Mouse (Mus musculus) heart, embryonic 13.5 days (tissue): ENCODE measurements around the gene Csk. TPM values are rescaled to one million over a fixed set of nuclear protein-coding genes. Genes with fewer than 3 reads are reported as not detected.

Experiments used
- ATAC-seq: fragments of 200-750 bp; cut with Nextera tagmentation; 2 replicates; pipeline ENCODE4 v1.8.0; 2017; ENCODE audit warnings: moderate TSS enrichment; ENCODE audit not compliant: insufficient number of reproducible peaks, low FRiP score, low TSS enrichment; ENCODE audit errors: extremely low read depth
- H3K27ac ChIP-seq: fragments of 300-500 bp; sonication (generic); replicated peaks from 2 replicates; pipeline ENCODE4 v1.5.1; 2015; ENCODE audit warnings: moderate library complexity, mild to moderate bottlenecking, inconsistent platforms
- H3K27me3 ChIP-seq: fragments of 300-500 bp; sonication (generic); replicated peaks from 2 replicates; pipeline ENCODE4 v1.6.1; 2015; ENCODE audit warnings: mild to moderate bottlenecking, inconsistent platforms
- H3K36me3 ChIP-seq: fragments of 300-500 bp; sonication (generic); 2 replicates; pipeline ENCODE4 v1.6.1; 2015; ENCODE audit warnings: mild to moderate bottlenecking, inconsistent platforms
- H3K4me1 ChIP-seq: fragments of 300-500 bp; sonication (generic); 2 replicates; pipeline ENCODE4 v1.6.1; 2015; ENCODE audit warnings: inconsistent platforms
- H3K4me2 ChIP-seq: fragments of 300-500 bp; sonication (generic); 2 replicates; pipeline ENCODE4 v1.6.1; 2015; ENCODE audit warnings: inconsistent platforms, mild to moderate bottlenecking, moderate library complexity
- H3K4me3 ChIP-seq: fragments of 300-500 bp; sonication (generic); 2 replicates; pipeline ENCODE4 v1.5.1; 2015; ENCODE audit warnings: moderate library complexity, mild to moderate bottlenecking, inconsistent platforms
- H3K9ac ChIP-seq: fragments of 300-500 bp; sonication (generic); 2 replicates; pipeline ENCODE4 v1.6.1; 2015; ENCODE audit warnings: inconsistent platforms, mild to moderate bottlenecking, moderate library complexity
- H3K9me3 ChIP-seq: fragments of 300-500 bp; sonication (generic); 2 replicates; pipeline ENCODE4 v1.6.1; 2016; ENCODE audit warnings: inconsistent platforms
- WGBS: fragments of 180-500 bp; shearing (Covaris S2); methylation state at CpG from one replicate; pipeline ENCODE4 v1.1.7; 2015; ENCODE audit warnings: mixed read lengths; 5-methylcytosine and 5-hydroxymethylcytosine counted together
- polyA plus RNA-seq: library from polyadenylated mRNA; unstranded; fragments of >200 nt; fragmentation: Nextera tagmentation; extraction: Ambion mirVana; gene quantifications from 2 replicates; pipeline ENCODE4 v1.2.1, GENCODE M21; 2015

The Csk gene
- polyA plus RNA-seq, 1 experiment from 2014 or later, result 16.3 TPM

DNA sequence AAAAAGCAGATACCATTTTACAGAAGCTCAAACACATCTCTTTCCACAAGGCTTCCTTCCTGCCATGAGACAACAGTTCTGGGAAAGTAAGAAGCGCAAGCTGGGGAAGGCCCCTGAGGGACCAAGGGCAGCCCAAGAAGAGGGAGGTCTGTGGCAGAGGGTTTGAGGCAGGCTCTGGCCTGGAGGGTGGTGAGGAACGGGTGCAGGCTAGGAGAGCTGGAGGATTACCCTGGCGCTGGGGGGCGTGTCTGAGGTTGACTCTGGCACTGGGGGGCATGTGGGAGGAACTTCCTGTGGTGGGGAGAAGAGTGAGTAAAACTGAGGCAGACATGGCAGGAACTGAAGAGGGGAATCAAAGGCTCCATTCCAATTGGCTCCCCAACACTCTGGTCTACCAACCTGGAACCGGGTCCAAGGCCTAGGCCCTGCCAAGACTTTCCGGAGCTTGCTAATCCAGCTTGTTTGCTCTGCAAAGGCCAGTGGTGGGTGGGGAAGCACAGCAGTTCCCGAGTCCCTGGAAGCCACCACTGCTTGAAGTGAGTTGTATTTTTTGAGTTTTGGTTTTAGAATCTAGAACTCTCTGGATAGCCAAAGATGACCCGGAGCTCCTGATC is 35.8 kb downstream of the Csk start:
- 70% methylated on average over 8 of the region's 8 CpGs for WGBS
- H3K9ac ChIP-seq, result no peak overlapping the region
- H3K4me3 ChIP-seq, result no peak overlapping the region
- H3K4me1 ChIP-seq, result 0 out of 2 replicates have a peak, but pooled peaks cover 2% of the 10 kb centered on the region
- H3K9me3 ChIP-seq, result no peaks in the 10 kb centered on the region
- no peaks in the 10 kb centered on the region for H3K27me3 ChIP-seq
- no peak for ATAC-seq
- no peak overlapping the region for H3K4me2 ChIP-seq
- no peak overlapping the region for H3K27ac ChIP-seq
- H3K36me3 ChIP-seq, result no peaks in the 10 kb centered on the region

DNA sequence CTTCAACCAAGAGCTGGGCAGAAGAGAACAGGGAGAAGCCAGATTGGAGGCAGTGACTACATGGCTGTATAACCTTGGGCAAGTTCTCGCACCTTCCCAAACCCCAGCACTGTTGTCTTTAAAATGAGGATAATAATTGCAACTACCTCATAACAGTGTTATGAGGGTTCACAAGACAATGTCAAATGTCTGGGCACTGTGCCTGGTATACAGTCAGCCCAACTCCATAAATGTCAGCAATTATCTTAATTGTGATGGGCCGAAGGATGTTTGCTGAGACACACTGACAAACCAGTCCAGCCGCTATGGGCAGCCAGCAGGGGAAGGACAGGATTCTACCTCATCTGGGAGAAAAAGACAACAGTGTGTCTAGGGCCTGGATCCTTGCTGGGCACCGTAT is 38.6 kb downstream of the Csk start:
- Histone ChIP-seq H3K4me3 (no peak overlapping the region), H3K9me3 (no peaks in the 10 kb centered on the region), H3K36me3 (no peaks in the 10 kb centered on the region), H3K4me1 (0 out of 2 replicates have a peak, but pooled peaks cover 3% of the 10 kb centered on the region), H3K27ac (no peak overlapping the region), H3K9ac (no peak overlapping the region), H3K27me3 (peaks cover 6% of the 10 kb centered on the region; the same call in 1 of the 2 replicates), H3K4me2 (no peak overlapping the region)
- WGBS, result 72% methylated on average over 4 of the region's 4 CpGs
- ATAC-seq, result no peak

DNA sequence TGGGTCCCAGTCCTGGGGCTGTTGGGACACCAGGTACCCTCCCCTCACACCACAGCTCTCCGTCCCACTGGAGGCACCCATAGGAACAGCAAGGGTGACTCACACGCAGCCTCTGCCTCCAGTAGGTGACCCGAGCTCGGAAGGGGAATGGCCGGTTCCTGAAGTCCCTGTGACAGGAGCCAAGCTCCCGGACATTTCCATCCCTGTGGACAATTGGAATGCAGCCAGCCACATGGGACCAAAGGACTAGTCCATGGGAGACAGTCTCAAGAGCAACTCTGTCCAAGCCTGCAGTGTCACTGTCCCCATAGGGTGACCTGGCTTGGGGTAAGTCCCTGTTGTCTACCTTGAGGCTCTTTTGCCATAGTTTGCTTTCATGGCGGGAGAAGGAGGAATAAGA is 39.5 kb downstream of the Csk start:
- peaks cover 14% of the 10 kb centered on the region for H3K27me3 ChIP-seq
- 69% methylated on average over 7 of the region's 7 CpGs for WGBS
- no peak overlapping the region for H3K27ac ChIP-seq
- no peaks in the 10 kb centered on the region for H3K9me3 ChIP-seq
- H3K4me1 ChIP-seq, result 0 out of 2 replicates have a peak, but pooled peaks cover 3% of the 10 kb centered on the region
- no peak for ATAC-seq
- no peak overlapping the region for H3K4me3 ChIP-seq
- no peak overlapping the region for H3K9ac ChIP-seq
- no peak overlapping the region for H3K4me2 ChIP-seq
- no peaks in the 10 kb centered on the region for H3K36me3 ChIP-seq

DNA sequence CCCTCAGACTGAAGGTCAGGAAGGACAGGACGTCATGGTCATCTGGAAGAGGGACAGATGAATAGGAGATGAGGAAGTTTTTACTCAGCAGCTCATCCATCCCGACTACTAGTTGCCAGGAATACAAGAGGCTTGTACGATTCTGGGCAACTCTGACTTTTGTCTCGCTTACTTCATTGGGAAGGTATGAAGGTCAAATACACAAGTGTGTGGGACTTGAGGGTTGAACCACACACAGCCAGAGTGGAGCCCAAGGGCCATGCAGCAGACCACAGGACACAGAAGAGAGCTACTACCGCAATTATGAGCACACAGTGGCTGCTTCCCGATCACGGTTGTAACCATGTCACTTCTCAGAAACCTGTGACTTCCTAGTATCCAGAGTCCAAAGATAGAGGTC is 40.8 kb downstream of the Csk start:
- peaks cover 25% of the 10 kb centered on the region for H3K27me3 ChIP-seq
- H3K9me3 ChIP-seq, result no peaks in the 10 kb centered on the region
- H3K4me2 ChIP-seq, result no peak overlapping the region
- H3K4me3 ChIP-seq, result no peak overlapping the region
- no peak for ATAC-seq
- 52% methylated on average over 7 of the region's 7 CpGs for WGBS
- 0 out of 2 replicates have a peak, but pooled peaks cover 3% of the 10 kb centered on the region for H3K4me1 ChIP-seq
- H3K9ac ChIP-seq, result no peak overlapping the region
- no peak overlapping the region for H3K27ac ChIP-seq
- H3K36me3 ChIP-seq, result no peaks in the 10 kb centered on the region

DNA sequence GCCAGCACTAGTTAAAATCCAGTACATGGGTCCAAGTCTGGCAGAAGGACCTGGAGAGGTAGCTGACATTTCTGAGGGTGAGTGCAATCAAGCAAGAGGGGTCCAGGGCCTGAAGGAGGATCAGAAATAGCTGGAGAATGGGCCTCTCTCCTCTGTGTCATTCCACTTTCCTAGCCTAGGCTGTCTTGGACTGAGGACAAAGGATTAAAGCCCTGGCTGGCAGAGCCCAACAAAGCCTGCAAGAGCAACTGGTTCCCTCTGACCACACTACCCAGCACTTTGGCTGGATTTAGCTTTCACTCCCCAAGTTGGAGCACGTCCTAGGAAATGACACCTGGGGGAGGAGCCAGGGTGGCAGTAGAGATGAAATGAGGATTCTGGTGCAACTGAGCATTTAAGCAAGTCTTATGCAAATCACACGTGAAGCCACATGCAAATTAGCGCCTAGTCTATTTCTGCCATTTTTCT is 43.0 kb downstream of the Csk start:
- H3K4me1 ChIP-seq, result peaks cover 9% of the 10 kb centered on the region
- no peak overlapping the region for H3K27ac ChIP-seq
- no peak overlapping the region for H3K9ac ChIP-seq
- H3K4me3 ChIP-seq, result no peak overlapping the region
- H3K36me3 ChIP-seq, result no peaks in the 10 kb centered on the region
- H3K9me3 ChIP-seq, result no peaks in the 10 kb centered on the region
- no peak for ATAC-seq
- WGBS, result 51% methylated on average over 3 of the region's 3 CpGs
- H3K27me3 ChIP-seq, result peaks cover 47% of the 10 kb centered on the region
- no peak overlapping the region for H3K4me2 ChIP-seq

DNA sequence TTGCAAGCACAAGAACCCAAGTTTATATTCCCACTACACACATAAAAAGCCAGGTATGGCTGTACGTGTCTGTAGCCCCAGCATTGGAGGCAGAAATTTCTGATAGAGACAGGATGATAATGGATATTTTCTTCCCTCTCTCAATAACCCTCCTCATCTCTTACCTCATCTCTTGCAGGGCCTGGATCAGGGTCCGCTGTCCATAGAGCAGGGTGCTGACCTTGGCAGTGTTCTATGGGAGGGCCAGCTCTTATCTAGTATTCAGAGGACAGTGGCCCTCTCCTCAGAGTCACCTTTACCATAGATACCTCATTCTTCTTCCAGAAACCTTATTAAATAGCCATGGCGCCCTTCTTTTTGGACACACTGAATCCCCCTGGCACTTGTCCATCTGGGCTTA is 43.6 kb downstream of the Csk start:
- Histone ChIP-seq H3K36me3 (no peaks in the 10 kb centered on the region), H3K27ac (no peak overlapping the region), H3K9me3 (no peaks in the 10 kb centered on the region), H3K9ac (no peak overlapping the region), H3K4me1 (peaks cover 9% of the 10 kb centered on the region), H3K4me3 (no peak overlapping the region), H3K4me2 (no peak overlapping the region), H3K27me3 (peaks cover 52% of the 10 kb centered on the region)
- 42% methylated on average over 3 of the region's 3 CpGs for WGBS
- ATAC-seq, result no peak

DNA sequence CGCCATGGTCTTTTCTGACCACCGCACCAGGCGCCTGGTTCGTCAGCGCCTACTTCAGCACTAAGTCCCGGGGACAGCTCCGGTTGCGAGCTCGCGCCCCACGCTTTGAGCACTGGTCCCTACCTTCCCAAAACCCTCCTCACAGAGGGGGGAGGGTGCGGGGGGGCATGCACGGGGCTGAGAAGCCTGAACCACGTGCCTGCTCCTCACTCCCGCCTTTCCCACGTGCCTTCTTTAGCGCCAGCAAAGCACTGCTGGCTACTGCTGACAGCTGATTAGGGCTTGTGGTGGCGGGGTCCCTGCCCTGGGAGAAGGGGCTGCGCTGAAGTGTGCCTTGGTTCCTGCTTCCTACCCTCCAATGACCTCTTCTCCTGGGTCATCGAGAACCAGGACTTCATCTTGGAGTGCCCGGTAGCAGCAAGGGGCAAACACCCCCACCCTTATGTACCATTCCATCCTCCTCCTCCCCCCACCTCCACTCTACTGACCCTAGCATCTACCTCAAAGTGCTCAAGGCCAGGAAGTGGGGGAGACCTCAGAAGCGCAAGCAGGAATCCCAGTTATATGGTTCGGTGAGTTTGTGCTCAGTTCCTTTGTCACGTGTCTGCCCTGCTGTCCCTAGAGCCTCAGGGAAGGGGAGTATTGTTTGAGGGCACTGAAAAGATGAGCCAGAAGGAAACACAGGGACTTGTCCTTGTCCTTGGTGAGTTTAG is 47.1 kb downstream of the Csk start, which contains the start of gene Cplx3:
TSS of gene Cplx3 (minus strand) at position 143 of the 713 bp plus-strand sequence.
- no peak within 1 kb of the TSS for H3K27ac ChIP-seq
- H3K4me3 ChIP-seq, result no peak within 1 kb of the TSS
- ATAC-seq, result 0 out of 2 replicates have a peak, but pooled peaks have one; percentile 43
- H3K27me3 ChIP-seq, result peaks cover 65% of the 10 kb centered on the region
- no peak within 1 kb of the TSS for H3K9ac ChIP-seq
- H3K36me3 ChIP-seq, result no peaks in the 10 kb centered on the region
- WGBS, result 6% methylated on average over 24 of the region's 24 CpGs
- H3K4me1 ChIP-seq, result peaks cover 17% of the 10 kb centered on the region
- no peaks in the 10 kb centered on the region for H3K9me3 ChIP-seq
- peak within 1 kb of the TSS; percentile 20 for H3K4me2 ChIP-seq

DNA sequence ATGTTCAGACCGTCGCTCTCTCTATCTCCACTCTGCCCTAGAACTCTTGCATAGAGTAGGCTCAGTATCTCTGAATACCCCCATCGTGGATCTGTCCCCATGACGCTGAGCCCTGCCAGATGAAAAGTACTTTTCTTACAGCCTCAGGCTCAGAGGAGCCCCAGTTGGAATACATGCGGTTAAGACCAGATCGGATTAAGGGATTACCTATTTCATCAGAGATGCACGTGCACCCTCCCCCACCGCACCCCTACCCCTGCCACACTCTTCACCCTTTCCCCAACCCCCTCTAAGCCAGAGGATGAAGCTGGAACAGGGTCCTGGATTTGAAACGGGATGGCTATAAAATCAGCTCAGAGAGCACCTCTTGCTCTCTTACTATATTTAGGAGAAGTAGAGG is 47.9 kb downstream of the Csk start:
- 19% methylated on average over 9 of the region's 9 CpGs for WGBS
- no peak overlapping the region for H3K27ac ChIP-seq
- peaks cover 65% of the 10 kb centered on the region for H3K27me3 ChIP-seq
- H3K36me3 ChIP-seq, result no peaks in the 10 kb centered on the region
- peaks cover 25% of the 10 kb centered on the region for H3K4me1 ChIP-seq
- no peaks in the 10 kb centered on the region for H3K9me3 ChIP-seq
- ATAC-seq, result no peak
- H3K9ac ChIP-seq, result no peak overlapping the region
- no peak overlapping the region for H3K4me3 ChIP-seq
- no peak overlapping the region for H3K4me2 ChIP-seq

DNA sequence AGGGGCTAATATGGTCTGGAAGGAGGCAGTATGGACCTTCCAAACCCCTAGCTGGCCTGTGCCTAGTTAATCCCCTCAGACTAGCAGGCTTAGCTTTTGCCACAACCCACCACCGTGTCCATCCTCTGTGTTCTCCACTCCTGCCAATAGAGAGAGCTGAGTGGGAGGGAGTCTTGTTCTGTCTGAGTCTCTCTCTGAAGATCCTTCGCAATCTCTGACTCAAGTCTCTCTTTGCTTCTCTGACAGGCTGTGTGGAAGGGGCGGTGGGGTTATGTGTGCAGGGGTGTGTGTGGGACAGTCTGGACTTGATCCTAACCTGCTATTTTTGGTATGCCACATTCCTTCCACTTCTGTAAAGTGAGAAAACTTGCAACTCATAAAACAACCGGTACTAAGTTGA is 48.6 kb downstream of the Csk start:
- no peak overlapping the region for H3K4me2 ChIP-seq
- ATAC-seq, result no peak
- no peak overlapping the region for H3K27ac ChIP-seq
- H3K9me3 ChIP-seq, result no peaks in the 10 kb centered on the region
- H3K4me3 ChIP-seq, result no peak overlapping the region
- peaks cover 60% of the 10 kb centered on the region for H3K27me3 ChIP-seq
- H3K4me1 ChIP-seq, result peaks cover 31% of the 10 kb centered on the region
- H3K9ac ChIP-seq, result no peak overlapping the region
- 60% methylated on average over 4 of the region's 4 CpGs for WGBS
- H3K36me3 ChIP-seq, result no peaks in the 10 kb centered on the region

DNA sequence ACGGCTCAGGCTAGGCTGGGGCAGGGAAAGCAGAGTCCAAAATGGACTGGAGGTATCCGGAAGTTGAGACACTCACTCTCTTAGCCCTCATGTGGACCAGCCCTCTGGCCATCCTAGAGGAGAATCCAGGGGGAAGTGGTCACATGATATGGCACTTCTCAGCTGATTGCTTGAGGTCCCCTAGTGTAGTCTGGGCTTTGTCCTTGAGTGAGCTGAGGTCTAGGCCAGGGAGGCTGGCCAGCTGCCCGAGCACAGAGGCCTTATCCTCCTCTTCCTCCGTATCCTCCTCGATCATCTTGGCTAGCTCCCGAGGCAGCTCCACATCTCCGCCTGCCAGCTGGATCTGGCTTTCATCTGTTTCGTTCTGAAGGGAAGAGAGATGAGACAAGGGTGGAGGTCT is 51.3 kb downstream of the Csk start:
- no peaks in the 10 kb centered on the region for H3K36me3 ChIP-seq
- H3K9me3 ChIP-seq, result no peaks in the 10 kb centered on the region
- H3K4me1 ChIP-seq, result peaks cover 59% of the 10 kb centered on the region
- H3K4me2 ChIP-seq, result no peak overlapping the region
- H3K27me3 ChIP-seq, result peaks cover 35% of the 10 kb centered on the region
- no peak overlapping the region for H3K4me3 ChIP-seq
- no peak overlapping the region for H3K27ac ChIP-seq
- H3K9ac ChIP-seq, result no peak overlapping the region
- no peak for ATAC-seq
- 25% methylated on average over 8 of the region's 8 CpGs for WGBS

DNA sequence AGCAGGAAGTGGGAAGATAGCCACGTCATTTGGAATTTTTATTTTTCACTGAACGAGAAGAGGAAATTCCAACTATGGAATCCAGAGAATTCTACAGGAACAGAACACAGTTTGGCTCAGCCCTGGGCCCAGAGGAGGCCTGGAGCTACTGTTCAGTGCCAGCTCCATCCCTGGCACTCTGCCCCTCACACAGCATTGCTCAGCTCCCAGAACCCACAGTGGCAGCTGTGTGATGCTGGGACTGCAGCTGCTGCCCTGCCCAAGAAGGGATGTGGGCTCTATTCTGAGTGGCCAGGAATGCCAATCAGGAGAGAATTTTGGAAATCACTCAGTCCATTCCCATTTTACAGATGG is 52.1 kb downstream of the Csk start:
- H3K4me2 ChIP-seq, result no peak overlapping the region
- H3K27ac ChIP-seq, result no peak overlapping the region
- H3K4me1 ChIP-seq, result peaks cover 56% of the 10 kb centered on the region
- ATAC-seq, result no peak
- H3K27me3 ChIP-seq, result peaks cover 27% of the 10 kb centered on the region
- H3K36me3 ChIP-seq, result peaks cover 3% of the 10 kb centered on the region
- H3K4me3 ChIP-seq, result no peak overlapping the region
- no peaks in the 10 kb centered on the region for H3K9me3 ChIP-seq
- no peak overlapping the region for H3K9ac ChIP-seq
- WGBS, result 39% methylated on average over 2 of the region's 2 CpGs
